Mouse (Mus musculus): ENCODE measurements around the gene Dcdc2a. TPM values are rescaled to one million over a fixed set of nuclear protein-coding genes. Genes with fewer than 3 reads are reported as not detected.

The Dcdc2a gene
- polyA plus RNA-seq, 1 experiment from 2014 or later, result 0.12 TPM

GRCm38 (mm10) chr13:25251893-25252292 is 196.1 kb downstream of the Dcdc2a start:
- 80% methylated on average over 1 of the region's 1 CpGs for WGBS
- Histone ChIP-seq H3K9me3 (ENCODE audit: low read depth, low read length) (no peaks in the 10 kb centered on the region), H3K27ac (ENCODE audit: low read depth) (no peak overlapping the region), H3K36me3 (ENCODE audit: insufficient read depth) (no peaks in the 10 kb centered on the region), H3K9ac (no peak overlapping the region), H3K4me2 (no peak overlapping the region), H3K4me1 (ENCODE audit: insufficient read depth) (no peaks in the 10 kb centered on the region), H3K27me3 (ENCODE audit: insufficient read depth, low read length) (no peaks in the 10 kb centered on the region), H3K4me3 (ENCODE audit: low read depth, low read length) (no peak overlapping the region)
- ATAC-seq (ENCODE audit: insufficient read depth) (no peak), DNase-seq (no peak)
- TF ChIP-seq CTCF (IDR thresholded peaks at IDR 0.05; ENCODE audit: low read depth), result no peak

GRCm38 (mm10) chr13:25254478-25255263 is 198.9 kb downstream of the Dcdc2a start:
- Histone ChIP-seq H3K9ac (no peak overlapping the region), H3K27ac (ENCODE audit: low read depth) (no peak overlapping the region), H3K36me3 (ENCODE audit: insufficient read depth) (no peaks in the 10 kb centered on the region), H3K27me3 (ENCODE audit: insufficient read depth, low read length) (no peaks in the 10 kb centered on the region), H3K4me3 (ENCODE audit: low read depth, low read length) (no peak overlapping the region), H3K9me3 (ENCODE audit: low read depth, low read length) (no peaks in the 10 kb centered on the region), H3K4me1 (ENCODE audit: insufficient read depth) (no peaks in the 10 kb centered on the region), H3K4me2 (no peak overlapping the region)
- no peak for TF ChIP-seq CTCF (IDR thresholded peaks at IDR 0.05; ENCODE audit: low read depth)
- DNase-seq (peak; percentile 58), ATAC-seq (ENCODE audit: insufficient read depth) (peak; percentile 83; the same call in 1 of the 2 replicates)
- 50% methylated on average over 9 of the region's 9 CpGs for WGBS

- Histone ChIP-seq H3K27me3 (ENCODE audit: insufficient read depth, low read length) (no peaks in the 10 kb centered on the region), H3K36me3 (ENCODE audit: insufficient read depth) (no peaks in the 10 kb centered on the region), H3K27ac (ENCODE audit: low read depth) (no peak overlapping the region), H3K9me3 (ENCODE audit: low read depth, low read length) (no peaks in the 10 kb centered on the region), H3K4me2 (no peak overlapping the region), H3K4me1 (ENCODE audit: insufficient read depth) (no peaks in the 10 kb centered on the region), H3K4me3 (ENCODE audit: low read depth, low read length) (no peak overlapping the region), H3K9ac (no peak overlapping the region)
- ATAC-seq (ENCODE audit: insufficient read depth) (no peak), DNase-seq (no peak)
- 91% methylated on average over 6 of the region's 6 CpGs for WGBS
- TF ChIP-seq CTCF (IDR thresholded peaks at IDR 0.05; ENCODE audit: low read depth), result no peak
These were observed 201.8 kb downstream of the Dcdc2a start for GRCm38 (mm10) chr13:25257608-25258007.

Other genes with a start within 250 kb of the Dcdc2a start
- 61.1 and 62.3 TPM in 2 replicates for gene Acot13, start 224.5 kb upstream of the Dcdc2a start, polyA plus RNA-seq (2014; fragmentation: Nextera tagmentation; extraction: Ambion mirVana)
- 61.5 and 66.3 TPM in 2 replicates for gene Tdp2, start 224.3 kb upstream of the Dcdc2a start, polyA plus RNA-seq (2014; fragmentation: Nextera tagmentation; extraction: Ambion mirVana)
- 0.12 and 0.14 TPM in 2 replicates for gene D130043K22Rik, start 210.9 kb upstream of the Dcdc2a start, polyA plus RNA-seq (2014; fragmentation: Nextera tagmentation; extraction: Ambion mirVana)
- 8.5 and 9.4 TPM in 2 replicates for gene Aldh5a1, start 118.3 kb upstream of the Dcdc2a start, polyA plus RNA-seq (2014; fragmentation: Nextera tagmentation; extraction: Ambion mirVana)
- 1.4 and 1.6 TPM in 2 replicates for gene Gpld1, start 112.9 kb upstream of the Dcdc2a start, polyA plus RNA-seq (2014; fragmentation: Nextera tagmentation; extraction: Ambion mirVana)
- gene Mrs2, start 35.6 kb upstream of the Dcdc2a start, polyA plus RNA-seq (2014; fragmentation: Nextera tagmentation; extraction: Ambion mirVana), result 25.9 and 26.5 TPM in 2 replicates
- gene Nrsn1, start 214.5 kb downstream of the Dcdc2a start, polyA plus RNA-seq (2014; fragmentation: Nextera tagmentation; extraction: Ambion mirVana), result 0.24 and 0.46 TPM in 2 replicates

Data from lung, embryonic 14.5 days (tissue).